Mouse (Mus musculus) G1E (cell line): Measurements from ENCODE around the gene Nipa2.

Experiments used
- CTCF ChIP-seq: IDR thresholded peaks from 2 replicates; pipeline ENCODE4 v1.5.1; 2012; ENCODE audit warnings: low read depth, low read length, inconsistent platforms, mixed read lengths
- GATA1 ChIP-seq: IDR thresholded peaks from 2 replicates; pipeline ENCODE4 v1.6.1; 2012; ENCODE audit warnings: borderline replicate concordance, low read length, inconsistent platforms, mixed read lengths
- GATA2 ChIP-seq: IDR thresholded peaks from 2 replicates; pipeline ENCODE4 v1.6.1; 2012; ENCODE audit warnings: low read depth, low read length, inconsistent platforms, borderline replicate concordance
- POLR2AphosphoS5 ChIP-seq: IDR thresholded peaks from 2 replicates; pipeline ENCODE4 v1.6.1; 2012; ENCODE audit warnings: low read depth, low read length, inconsistent platforms; ENCODE audit not compliant: insufficient replicate concordance
- TAL1 ChIP-seq: conservative IDR thresholded peaks from 2 replicates; pipeline ENCODE4 v1.6.1; 2012; ENCODE audit warnings: low read depth, low read length, inconsistent platforms, mixed read lengths

GRCm38 (mm10) chr7:55984754-55985153 is 22.5 kb upstream of the Nipa2 start:
- TF ChIP-seq CTCF (no peak), POLR2AphosphoS5 (no peak), TAL1 (no peak), GATA2 (no peak), GATA1 (no peak)
